Mouse (Mus musculus) 416B (cell line): ENCODE data around the gene Il21.

Experiments
- DNase-seq: peaks from one replicate; pipeline ENCODE4 v3.0.0; 2011; ENCODE audit warnings: low read depth

The Il21 gene

GRCm38 (mm10) chr3:37232586-37233222, at the start of gene Il21:
Il21 (minus strand) TSS chr3:37232636.
- DNase-seq: no peak

- peak; percentile 57 for DNase-seq
Observed at GRCm38 (mm10) chr3:37280871-37281270, 48.4 kb upstream of the Il21 start.

- DNase-seq: peak; percentile 8
Observed at GRCm38 (mm10) chr3:37280221-37280620, 47.8 kb upstream of the Il21 start.

GRCm38 (mm10) chr3:37274661-37275060, 42.2 kb upstream of the Il21 start:
- DNase-seq: no peak

- DNase-seq: peak; percentile 4
Observed at GRCm38 (mm10) chr3:37273092-37273491, 40.7 kb upstream of the Il21 start.

GRCm38 (mm10) chr3:37271209-37271608, 38.8 kb upstream of the Il21 start:
- DNase-seq: peak; percentile 63

- DNase-seq: no peak
Observed at GRCm38 (mm10) chr3:37269926-37270325, 37.5 kb upstream of the Il21 start.

GRCm38 (mm10) chr3:37268338-37268737, 35.9 kb upstream of the Il21 start:
- no peak for DNase-seq

GRCm38 (mm10) chr3:37259331-37259999, 27.0 kb upstream of the Il21 start:
- DNase-seq: peak; percentile 10

- DNase-seq: no peak
Observed at GRCm38 (mm10) chr3:37257776-37258175, 25.3 kb upstream of the Il21 start.

- no peak for DNase-seq
Observed at GRCm38 (mm10) chr3:37250967-37251366, 18.5 kb upstream of the Il21 start.

- DNase-seq: no peak
Observed at GRCm38 (mm10) chr3:37235025-37235424, 2.6 kb upstream of the Il21 start.

- no peak for DNase-seq
Observed at GRCm38 (mm10) chr3:37231153-37231552, 1.3 kb downstream of the Il21 start.

- DNase-seq: no peak
Observed at GRCm38 (mm10) chr3:37229082-37229829, 3.2 kb downstream of the Il21 start.

GRCm38 (mm10) chr3:37225124-37225523, 7.3 kb downstream of the Il21 start:
- DNase-seq: no peak

- DNase-seq: peak; percentile 44
Observed at GRCm38 (mm10) chr3:37219071-37219470, 13.4 kb downstream of the Il21 start.

GRCm38 (mm10) chr3:37205226-37205800, 27.1 kb downstream of the Il21 start:
- DNase-seq: peak; percentile 19

GRCm38 (mm10) chr3:37204556-37204955, 27.9 kb downstream of the Il21 start:
- DNase-seq: peak; percentile 65

- peak; percentile 92 for DNase-seq
Observed at GRCm38 (mm10) chr3:37203984-37204428, 28.4 kb downstream of the Il21 start.

- no peak for DNase-seq
Observed at GRCm38 (mm10) chr3:37202856-37203255, 29.6 kb downstream of the Il21 start.

- DNase-seq: peak; percentile 73
Observed at GRCm38 (mm10) chr3:37201122-37201916, 31.1 kb downstream of the Il21 start.

GRCm38 (mm10) chr3:37198302-37198701, 34.1 kb downstream of the Il21 start:
- DNase-seq: no peak
